Mouse (Mus musculus): ENCODE measurements around the gene Gm49337. TPM values are rescaled to one million over a fixed set of nuclear protein-coding genes. Genes with fewer than 3 reads are reported as not detected.

Gm49337 gene
- polyA plus RNA-seq, 1 experiment from 2014 or later: not detected

GRCm38 (mm10) chr4:116177140-116177539 is 4.0 kb downstream of the Gm49337 start:
- no peak for ATAC-seq (ENCODE audit: insufficient number of reproducible peaks, insufficient read depth, low FRiP score, low TSS enrichment, low read depth)
- H3K4me3 ChIP-seq (replicated peaks): no peak overlapping the region
- H3K27ac ChIP-seq: peak overlapping the region; percentile 3; the same call in 1 of the 2 replicates
- no peaks in the 10 kb centered on the region for H3K9me3 ChIP-seq
- H3K27me3 ChIP-seq: no peaks in the 10 kb centered on the region
- peak overlapping the region; percentile 26; the same call in 1 of the 2 replicates for H3K4me2 ChIP-seq
- no peaks in the 10 kb centered on the region for H3K36me3 ChIP-seq
- peaks cover 29% of the 10 kb centered on the region for H3K4me1 ChIP-seq (replicated peaks)
- WGBS: 30% methylated on average over 5 of the region's 5 CpGs
- no peak overlapping the region for H3K9ac ChIP-seq (replicated peaks)

DNA sequence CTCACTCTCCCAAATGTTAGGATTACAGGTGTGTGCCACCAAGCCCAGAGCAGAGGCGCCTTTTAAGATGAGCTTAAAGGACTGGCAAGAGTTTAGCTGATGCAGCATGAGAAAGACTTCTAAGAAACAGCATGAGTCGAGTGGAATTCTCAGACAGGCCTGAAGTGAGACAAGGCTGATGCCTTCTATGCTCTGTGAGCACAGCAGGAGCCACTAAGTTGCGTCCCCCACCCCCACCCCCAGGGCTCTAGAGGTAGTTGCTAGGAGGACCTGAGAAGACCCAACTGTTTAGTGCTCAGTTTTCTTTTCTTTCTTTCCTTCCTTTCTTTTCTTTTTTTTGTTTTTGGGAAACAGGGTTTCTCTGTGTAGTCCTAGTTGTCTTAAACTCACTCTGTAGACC is 8.9 kb downstream of the Gm49337 start:
- Histone ChIP-seq H3K4me1 (replicated peaks) (peaks cover 7% of the 10 kb centered on the region), H3K27me3 (no peaks in the 10 kb centered on the region), H3K4me2 (no peak overlapping the region), H3K9me3 (no peaks in the 10 kb centered on the region), H3K36me3 (no peaks in the 10 kb centered on the region), H3K4me3 (replicated peaks) (no peak overlapping the region), H3K27ac (no peak overlapping the region), H3K9ac (replicated peaks) (no peak overlapping the region)
- ATAC-seq (ENCODE audit: insufficient number of reproducible peaks, insufficient read depth, low FRiP score, low TSS enrichment, low read depth): no peak
- 49% methylated on average over 3 of the region's 3 CpGs for WGBS

DNA sequence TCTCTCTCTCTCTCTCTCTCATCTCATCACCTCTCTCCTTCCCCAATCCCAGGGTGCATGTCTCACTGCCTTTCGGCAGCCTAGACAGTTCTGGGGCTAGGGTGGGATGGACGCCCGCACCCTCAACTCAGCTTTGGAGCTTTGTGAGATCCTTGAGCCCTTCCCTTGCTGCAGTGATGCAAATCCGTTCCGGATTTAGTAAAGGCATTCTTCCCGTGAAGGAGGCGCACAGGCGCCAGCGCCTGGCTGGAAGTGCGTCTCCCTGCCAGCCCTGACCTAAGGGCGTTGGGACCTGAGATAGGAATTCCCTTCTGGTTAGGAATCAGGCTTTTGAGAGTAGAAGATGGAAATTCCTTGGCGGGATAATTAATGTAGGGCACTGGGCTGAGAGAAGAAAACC is 9.6 kb downstream of the Gm49337 start:
- H3K4me3 ChIP-seq (replicated peaks): peak overlapping the region; percentile 6; the same call in 1 of the 2 replicates
- H3K9ac ChIP-seq (replicated peaks): 0 out of 2 replicates have a peak overlapping the region, but pooled peaks have one; percentile 23
- no peak overlapping the region for H3K27ac ChIP-seq
- H3K4me1 ChIP-seq (replicated peaks): peaks cover 4% of the 10 kb centered on the region; the same call in 1 of the 2 replicates
- H3K27me3 ChIP-seq: no peaks in the 10 kb centered on the region
- no peaks in the 10 kb centered on the region for H3K9me3 ChIP-seq
- H3K36me3 ChIP-seq: no peaks in the 10 kb centered on the region
- no peak for ATAC-seq (ENCODE audit: insufficient number of reproducible peaks, insufficient read depth, low FRiP score, low TSS enrichment, low read depth)
- H3K4me2 ChIP-seq: peak overlapping the region; percentile 45
- WGBS: 8% methylated on average over 12 of the region's 12 CpGs

DNA sequence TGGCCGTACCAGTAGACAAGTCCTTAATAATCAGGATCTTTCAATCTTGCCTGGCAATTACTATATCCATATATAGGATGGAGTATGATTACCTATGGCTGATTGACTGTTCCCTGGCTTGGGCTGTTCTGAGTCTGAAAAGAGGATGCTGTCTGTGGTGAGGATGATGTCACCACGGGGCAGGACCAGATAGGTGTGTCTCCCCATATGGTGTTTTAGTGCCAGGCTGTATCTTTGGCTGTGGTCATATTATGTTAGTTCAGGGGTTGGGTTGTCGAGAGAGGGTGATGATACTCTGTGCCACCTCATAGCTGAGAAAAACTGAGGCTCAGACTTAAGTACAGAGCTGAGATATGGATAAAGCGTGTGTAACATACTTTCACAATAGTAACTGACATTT is 11.9 kb downstream of the Gm49337 start:
- H3K36me3 ChIP-seq: no peaks in the 10 kb centered on the region
- no peak for ATAC-seq (ENCODE audit: insufficient number of reproducible peaks, insufficient read depth, low FRiP score, low TSS enrichment, low read depth)
- 93% methylated on average over 4 of the region's 4 CpGs for WGBS

GRCm38 (mm10) chr4:116192286-116192835 is 19.2 kb downstream of the Gm49337 start:
- 17% methylated on average over 4 of the region's 4 CpGs for WGBS
- no peak for ATAC-seq (ENCODE audit: insufficient number of reproducible peaks, insufficient read depth, low FRiP score, low TSS enrichment, low read depth)
- Histone ChIP-seq H3K9ac (replicated peaks) (no peak overlapping the region), H3K27me3 (no peaks in the 10 kb centered on the region), H3K9me3 (no peaks in the 10 kb centered on the region), H3K36me3 (no peaks in the 10 kb centered on the region), H3K4me1 (replicated peaks) (peaks cover 6% of the 10 kb centered on the region; the same call in 1 of the 2 replicates), H3K4me2 (no peak overlapping the region), H3K4me3 (replicated peaks) (no peak overlapping the region), H3K27ac (no peak overlapping the region)

More for the DNA sequence above, 11.9 kb downstream of the Gm49337 start:
- Histone ChIP-seq H3K9me3 (no peaks in the 10 kb centered on the region), H3K9ac (replicated peaks) (no peak overlapping the region), H3K27ac (no peak overlapping the region), H3K27me3 (no peaks in the 10 kb centered on the region), H3K4me3 (replicated peaks) (no peak overlapping the region), H3K4me1 (replicated peaks) (peaks cover 4% of the 10 kb centered on the region; the same call in 1 of the 2 replicates), H3K4me2 (no peak overlapping the region)

GRCm38 (mm10) chr4:116193583-116194383 is 20.6 kb downstream of the Gm49337 start:
- 65% methylated on average over 9 of the region's 9 CpGs for WGBS
- no peak for ATAC-seq (ENCODE audit: insufficient number of reproducible peaks, insufficient read depth, low FRiP score, low TSS enrichment, low read depth)
- H3K9me3 ChIP-seq: no peaks in the 10 kb centered on the region
- no peaks in the 10 kb centered on the region for H3K36me3 ChIP-seq
- H3K9ac ChIP-seq (replicated peaks): no peak overlapping the region
- H3K27me3 ChIP-seq: no peaks in the 10 kb centered on the region
- no peak overlapping the region for H3K4me3 ChIP-seq (replicated peaks)
- peaks cover 6% of the 10 kb centered on the region; the same call in 1 of the 2 replicates for H3K4me1 ChIP-seq (replicated peaks)
- H3K4me2 ChIP-seq: no peak overlapping the region
- no peak overlapping the region for H3K27ac ChIP-seq

GRCm38 (mm10) chr4:116198422-116198821 is 25.2 kb downstream of the Gm49337 start:
- H3K27ac ChIP-seq: no peak overlapping the region
- H3K4me2 ChIP-seq: no peak overlapping the region
- H3K4me1 ChIP-seq (replicated peaks): no peaks in the 10 kb centered on the region
- no peaks in the 10 kb centered on the region for H3K36me3 ChIP-seq
- ATAC-seq (ENCODE audit: insufficient number of reproducible peaks, insufficient read depth, low FRiP score, low TSS enrichment, low read depth): no peak
- H3K27me3 ChIP-seq: no peaks in the 10 kb centered on the region
- H3K9ac ChIP-seq (replicated peaks): no peak overlapping the region
- WGBS: 77% methylated on average over 1 of the region's 2 CpGs
- no peak overlapping the region for H3K4me3 ChIP-seq (replicated peaks)
- H3K9me3 ChIP-seq: no peaks in the 10 kb centered on the region

DNA sequence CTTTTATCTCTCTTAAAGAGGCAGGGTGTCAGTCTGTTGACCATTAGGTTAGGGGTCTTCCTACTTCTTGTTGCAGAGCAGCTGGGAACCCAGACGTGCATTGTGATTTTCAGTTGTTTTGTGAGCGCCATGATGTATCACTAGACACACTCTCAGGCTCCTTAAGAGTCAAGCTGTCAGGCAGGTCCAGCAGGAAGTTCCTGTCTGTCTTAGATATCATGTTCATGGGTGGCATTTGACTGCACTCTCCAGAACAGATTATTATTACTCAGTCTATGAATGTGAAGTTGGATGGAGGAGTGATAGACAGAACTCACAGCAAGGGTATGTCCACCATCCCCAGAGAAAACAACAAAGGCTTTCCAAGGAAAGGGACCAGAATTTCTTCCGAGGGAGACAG is 31.2 kb downstream of the Gm49337 start:
- 71% methylated on average over 3 of the region's 3 CpGs for WGBS
- Histone ChIP-seq H3K36me3 (no peaks in the 10 kb centered on the region), H3K9me3 (no peaks in the 10 kb centered on the region), H3K27ac (no peak overlapping the region), H3K27me3 (no peaks in the 10 kb centered on the region), H3K4me2 (no peak overlapping the region), H3K9ac (replicated peaks) (no peak overlapping the region), H3K4me1 (replicated peaks) (no peaks in the 10 kb centered on the region), H3K4me3 (replicated peaks) (no peak overlapping the region)
- no peak for ATAC-seq (ENCODE audit: insufficient number of reproducible peaks, insufficient read depth, low FRiP score, low TSS enrichment, low read depth)

GRCm38 (mm10) chr4:116206531-116206930 is 33.3 kb downstream of the Gm49337 start:
- H3K9ac ChIP-seq (replicated peaks): no peak overlapping the region
- H3K36me3 ChIP-seq: no peaks in the 10 kb centered on the region
- 68% methylated on average over 4 of the region's 4 CpGs for WGBS
- no peak overlapping the region for H3K27ac ChIP-seq
- no peaks in the 10 kb centered on the region for H3K4me1 ChIP-seq (replicated peaks)
- H3K9me3 ChIP-seq: no peaks in the 10 kb centered on the region
- no peaks in the 10 kb centered on the region for H3K27me3 ChIP-seq
- no peak overlapping the region for H3K4me3 ChIP-seq (replicated peaks)
- no peak for ATAC-seq (ENCODE audit: insufficient number of reproducible peaks, insufficient read depth, low FRiP score, low TSS enrichment, low read depth)
- H3K4me2 ChIP-seq: no peak overlapping the region

DNA sequence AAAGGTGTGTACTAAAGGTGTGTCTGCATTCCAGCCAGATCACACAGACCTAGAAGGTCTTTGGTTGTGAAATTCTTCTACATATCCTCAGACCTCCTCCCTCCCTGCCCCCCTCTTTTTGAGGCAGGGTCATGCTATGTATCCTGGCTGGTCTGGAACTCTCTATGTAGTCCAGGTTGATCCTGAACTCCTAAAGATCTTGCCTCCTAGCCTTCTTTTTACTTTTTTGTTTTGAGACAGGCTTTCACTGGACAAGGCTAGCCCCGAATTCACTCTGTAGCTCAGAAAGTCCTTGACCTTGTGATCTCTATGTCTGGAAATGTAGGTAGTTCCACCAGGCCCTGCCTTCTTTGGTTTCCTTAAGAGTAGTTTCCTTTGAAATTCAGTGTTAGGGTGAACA is 35.7 kb downstream of the Gm49337 start:
- no peaks in the 10 kb centered on the region for H3K9me3 ChIP-seq
- no peak overlapping the region for H3K27ac ChIP-seq
- no peaks in the 10 kb centered on the region for H3K36me3 ChIP-seq
- H3K4me1 ChIP-seq (replicated peaks): no peaks in the 10 kb centered on the region
- no peak overlapping the region for H3K4me2 ChIP-seq
- H3K27me3 ChIP-seq: no peaks in the 10 kb centered on the region
- ATAC-seq (ENCODE audit: insufficient number of reproducible peaks, insufficient read depth, low FRiP score, low TSS enrichment, low read depth): no peak
- WGBS: 94% methylated on average over 1 of the region's 1 CpGs
- H3K9ac ChIP-seq (replicated peaks): no peak overlapping the region
- H3K4me3 ChIP-seq (replicated peaks): no peak overlapping the region

DNA sequence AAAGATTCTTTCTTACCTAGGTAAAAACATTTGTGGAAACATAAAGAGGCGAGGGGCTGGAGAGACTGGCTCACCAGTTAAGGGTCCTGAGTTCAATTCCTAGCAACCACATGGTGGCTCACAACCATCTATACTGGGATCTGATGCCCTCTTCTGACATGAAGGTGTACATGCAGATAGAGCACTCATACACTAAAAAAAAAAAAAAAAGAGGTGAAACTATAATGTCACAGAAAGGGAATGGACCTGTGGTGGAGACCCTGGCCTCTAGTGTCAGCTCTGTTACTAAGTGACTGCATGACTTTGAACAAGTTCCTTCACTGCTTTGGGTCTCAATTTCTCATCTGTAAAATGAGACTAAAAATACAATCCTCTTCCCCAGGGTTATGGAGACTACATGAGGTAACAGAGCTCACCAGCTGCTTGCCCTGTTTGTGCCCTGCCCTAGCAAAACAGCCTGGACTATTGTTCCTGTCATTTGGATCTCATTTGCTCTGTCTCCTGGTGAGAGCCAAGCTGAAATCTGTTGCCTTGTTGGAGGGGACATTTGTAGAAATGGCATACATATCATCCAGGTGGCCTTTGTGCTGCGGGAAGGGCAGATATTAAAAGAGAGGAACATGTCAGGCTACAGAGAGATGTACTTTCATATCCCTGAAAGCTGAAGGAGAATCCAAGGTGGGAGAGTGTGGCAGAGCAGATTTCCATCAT is 42.9 kb downstream of the Gm49337 start:
- WGBS: 94% methylated on average over 2 of the region's 2 CpGs
- Histone ChIP-seq H3K9ac (replicated peaks) (no peak overlapping the region), H3K4me2 (no peak overlapping the region), H3K27me3 (no peaks in the 10 kb centered on the region), H3K27ac (no peak overlapping the region), H3K36me3 (no peaks in the 10 kb centered on the region), H3K9me3 (no peaks in the 10 kb centered on the region), H3K4me1 (replicated peaks) (no peaks in the 10 kb centered on the region; the same call in 1 of the 2 replicates), H3K4me3 (replicated peaks) (no peak overlapping the region)
- ATAC-seq (ENCODE audit: insufficient number of reproducible peaks, insufficient read depth, low FRiP score, low TSS enrichment, low read depth): no peak
